Mouse (Mus musculus) kidney, adult 2 months (tissue): ENCODE measurements at regions not wholly inside any gene's neighbourhood (a gene's known extent, or its start where the extent isn't known, plus 50 kb on each side); places are given as distances from the start of the nearest gene placed in this dataset.

Experiments
- DNase-seq: peaks from one replicate; pipeline ENCODE4 v3.0.0; 2021
- H3K27ac ChIP-seq: fragments of 200-500 bp; 2 replicates; pipeline ENCODE4 v1.5.1; 2012; ENCODE audit warnings: low read depth, low read length, control low read depth, inconsistent platforms; ENCODE audit not compliant: insufficient read depth
- H3K27me3 ChIP-seq: fragments of 200-500 bp; replicated peaks from 2 replicates; pipeline ENCODE4 v1.6.1; 2012; ENCODE audit warnings: mild to moderate bottlenecking, moderate library complexity, low read length, inconsistent platforms; ENCODE audit not compliant: control insufficient read depth, insufficient read depth
- H3K36me3 ChIP-seq: fragments of 200-500 bp; 2 replicates; pipeline ENCODE4 v1.6.1; 2012; ENCODE audit warnings: mild to moderate bottlenecking, moderate library complexity, low read length, inconsistent platforms; ENCODE audit not compliant: control insufficient read depth, insufficient read depth
- H3K4me1 ChIP-seq: fragments of 200-500 bp; 2 replicates; pipeline ENCODE4 v1.6.1; 2011; ENCODE audit warnings: low read length; ENCODE audit not compliant: control insufficient read depth, insufficient read depth
- H3K4me3 ChIP-seq: fragments of 200-500 bp; 2 replicates; pipeline ENCODE4 v1.5.1; 2011; ENCODE audit warnings: mild to moderate bottlenecking, low read depth, low read length, control low read depth; ENCODE audit not compliant: insufficient read depth
- CTCF ChIP-seq: fragments of 200-500 bp; conservative IDR thresholded peaks from 2 replicates; pipeline ENCODE4 v1.5.1; 2011; ENCODE audit warnings: low read depth, mild to moderate bottlenecking, control low read depth, low read length, moderate library complexity, mixed read lengths; ENCODE audit not compliant: insufficient read depth, insufficient read length
- POLR2A ChIP-seq: fragments of 200-500 bp; IDR thresholded peaks from one replicate; pipeline ENCODE4 v1.6.1; 2011; ENCODE audit warnings: low read depth, low read length, control low read depth
- WGBS: fragments of 180-500 bp; shearing (Covaris S2); methylation state at CpG from one replicate; pipeline ENCODE4 v1.1.7; 2018; 5-methylcytosine and 5-hydroxymethylcytosine counted together

DNA sequence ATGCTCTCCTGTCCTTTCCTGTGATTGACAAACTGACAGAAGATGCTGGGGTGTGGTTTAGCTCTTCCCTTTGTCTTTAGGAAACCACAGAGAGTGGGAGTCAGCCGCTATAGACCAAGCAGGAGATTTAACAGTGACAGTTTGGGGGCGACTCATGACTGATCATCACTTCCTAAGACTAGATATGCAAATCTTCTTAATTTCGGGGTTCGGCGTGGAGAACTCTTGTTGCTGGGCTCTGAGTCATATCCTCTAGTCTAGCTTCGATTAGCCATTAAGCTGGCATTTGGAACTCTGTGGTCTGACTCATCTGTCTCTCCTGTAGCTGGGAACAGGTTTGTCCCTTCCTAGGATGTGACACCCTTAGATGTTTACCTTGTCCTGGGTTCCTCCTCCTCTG, 84.6 kb upstream of the Cadm1 start:
- DNase-seq = no peak
- no peak overlapping the region for H3K4me3 ChIP-seq
- H3K27ac ChIP-seq = no peak overlapping the region
- no peaks in the 10 kb centered on the region for H3K4me1 ChIP-seq
- H3K27me3 ChIP-seq = no peaks in the 10 kb centered on the region
- WGBS = 44% methylated on average over 6 of the region's 6 CpGs
- no peak for TF ChIP-seq POLR2A
- TF ChIP-seq CTCF = no peak
- no peaks in the 10 kb centered on the region for H3K36me3 ChIP-seq

- H3K27ac ChIP-seq = no peak overlapping the region
- H3K27me3 ChIP-seq = 0 out of 2 replicates have a peak, but pooled peaks cover 2% of the 10 kb centered on the region
- no peak for DNase-seq
- WGBS = 85% methylated on average over 4 of the region's 4 CpGs
- no peak for TF ChIP-seq CTCF
- TF ChIP-seq POLR2A = no peak
- H3K4me1 ChIP-seq = no peaks in the 10 kb centered on the region
- no peak overlapping the region for H3K4me3 ChIP-seq
- no peaks in the 10 kb centered on the region for H3K36me3 ChIP-seq
These were observed 77.2 kb upstream of the Cadm1 start for GRCm38 (mm10) chr9:47452752-47453151.

DNA sequence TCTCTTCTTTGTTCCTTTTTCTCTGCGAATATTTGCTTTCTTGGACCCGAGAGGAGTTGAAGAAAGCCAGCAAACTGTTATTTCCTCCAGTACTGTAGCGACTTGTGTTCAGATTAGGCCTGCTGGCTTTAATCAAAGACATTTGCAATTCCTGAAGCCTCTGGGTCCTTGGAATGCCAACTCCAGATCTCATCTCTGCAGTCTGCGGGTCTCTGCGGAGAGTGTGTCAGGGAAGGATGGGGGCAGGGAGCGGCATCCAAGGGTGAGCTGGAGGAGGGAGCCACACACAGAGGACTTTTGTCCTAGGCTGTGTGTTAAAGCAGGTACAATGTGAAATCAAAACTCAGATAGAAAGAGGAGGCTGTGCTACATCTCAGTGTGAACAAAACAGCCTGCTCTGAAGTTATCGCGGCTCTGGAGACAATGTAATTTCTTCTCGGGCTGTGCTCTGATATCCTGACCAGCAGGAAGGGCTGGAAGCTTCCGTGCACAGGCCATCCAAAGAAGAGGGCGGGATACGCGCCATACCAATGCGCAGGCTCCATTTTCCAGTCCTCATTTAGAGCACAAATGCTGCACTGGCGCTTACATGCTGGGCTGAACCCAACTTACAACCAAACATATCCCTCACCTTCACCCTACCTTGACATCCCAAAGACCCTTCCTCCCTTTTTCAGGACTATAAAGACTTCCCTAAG, 71.1 kb upstream of the Cadm1 start:
- no peak overlapping the region for H3K4me3 ChIP-seq
- WGBS = 76% methylated on average over 15 of the region's 15 CpGs
- 0 out of 2 replicates have a peak, but pooled peaks cover 2% of the 10 kb centered on the region for H3K27me3 ChIP-seq
- no peak overlapping the region for H3K27ac ChIP-seq
- no peaks in the 10 kb centered on the region for H3K4me1 ChIP-seq
- no peak for DNase-seq
- TF ChIP-seq CTCF (no peak), POLR2A (no peak)
- H3K36me3 ChIP-seq = no peaks in the 10 kb centered on the region

DNA sequence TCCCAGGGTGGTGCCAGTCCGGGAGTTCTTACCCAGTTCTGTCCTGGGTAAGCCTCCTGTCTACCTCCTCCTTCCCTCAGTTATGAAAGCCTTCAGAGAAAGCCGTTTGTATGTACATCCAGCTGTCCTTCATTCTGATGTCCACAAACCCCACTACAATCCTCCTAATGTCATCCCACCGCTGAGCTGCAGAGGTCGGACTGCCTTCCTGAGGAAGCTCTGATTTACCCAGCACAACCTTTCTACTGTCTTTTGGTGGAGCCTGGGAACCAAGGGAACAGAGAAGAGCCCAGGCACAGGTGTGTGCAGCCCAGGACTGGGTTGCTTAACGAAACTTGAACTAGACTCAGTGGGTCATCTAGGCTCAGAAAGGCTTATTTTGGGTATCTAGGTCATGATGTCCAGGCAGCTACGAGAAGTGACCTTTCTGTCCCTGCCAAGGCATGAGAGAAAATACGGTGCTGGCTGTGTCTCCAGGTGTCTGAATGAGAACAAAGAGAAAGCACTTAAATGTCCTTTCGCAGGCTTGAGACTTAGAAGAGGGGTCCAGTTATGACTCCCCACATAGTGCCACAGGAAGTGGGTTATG, 70.4 kb upstream of the Cadm1 start:
- Histone ChIP-seq H3K27ac (no peak overlapping the region), H3K4me1 (no peaks in the 10 kb centered on the region), H3K36me3 (no peaks in the 10 kb centered on the region), H3K4me3 (no peak overlapping the region), H3K27me3 (0 out of 2 replicates have a peak, but pooled peaks cover 2% of the 10 kb centered on the region)
- no peak for TF ChIP-seq POLR2A
- whole genome bisulfite sequencing = 83% methylated on average over 8 of the region's 8 CpGs
- no peak for DNase-seq

GRCm38 (mm10) chr9:47460241-47460640, 69.7 kb upstream of the Cadm1 start:
- no peaks in the 10 kb centered on the region for H3K36me3 ChIP-seq
- no peaks in the 10 kb centered on the region for H3K4me1 ChIP-seq
- H3K27ac ChIP-seq = no peak overlapping the region
- DNase-seq = no peak
- TF ChIP-seq POLR2A = no peak
- no peak for TF ChIP-seq CTCF
- WGBS = 68% methylated on average over 15 of the region's 15 CpGs
- H3K4me3 ChIP-seq = no peak overlapping the region
- H3K27me3 ChIP-seq = 0 out of 2 replicates have a peak, but pooled peaks cover 2% of the 10 kb centered on the region

GRCm38 (mm10) chr9:47461915-47462314, 68.1 kb upstream of the Cadm1 start:
- Histone ChIP-seq H3K4me1 (no peaks in the 10 kb centered on the region), H3K36me3 (no peaks in the 10 kb centered on the region), H3K27ac (no peak overlapping the region), H3K27me3 (no peaks in the 10 kb centered on the region), H3K4me3 (no peak overlapping the region)
- WGBS = 88% methylated on average over 3 of the region's 3 CpGs
- TF ChIP-seq CTCF (no peak), POLR2A (no peak)
- no peak for DNase-seq

DNA sequence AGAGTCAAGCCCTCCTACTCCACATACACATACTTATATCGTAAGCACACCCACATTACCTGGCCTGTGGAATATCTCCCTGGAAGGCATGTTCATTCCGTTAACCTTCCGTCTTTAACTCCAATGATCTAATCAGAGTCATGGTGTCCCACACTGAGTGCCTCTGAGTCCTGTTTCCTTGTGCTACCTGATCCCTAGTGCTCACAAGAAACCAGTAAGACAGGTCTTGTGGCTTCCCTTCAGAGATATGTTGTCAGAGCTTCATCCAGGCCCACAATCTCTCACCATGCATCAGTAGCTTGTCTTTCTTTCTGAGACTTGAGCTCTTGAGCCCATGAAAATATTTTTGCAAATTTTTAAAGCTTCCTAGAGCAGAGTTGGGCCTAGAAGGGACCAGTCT, 63.2 kb upstream of the Cadm1 start:
- no peaks in the 10 kb centered on the region for H3K27me3 ChIP-seq
- H3K4me3 ChIP-seq = no peak overlapping the region
- WGBS = 91% methylated on average over 3 of the region's 3 CpGs
- H3K27ac ChIP-seq = no peak overlapping the region
- H3K4me1 ChIP-seq = no peaks in the 10 kb centered on the region
- DNase-seq = no peak
- TF ChIP-seq POLR2A = no peak
- TF ChIP-seq CTCF = no peak
- no peaks in the 10 kb centered on the region for H3K36me3 ChIP-seq

- H3K4me1 ChIP-seq = no peaks in the 10 kb centered on the region
- H3K27ac ChIP-seq = no peak overlapping the region
- H3K4me3 ChIP-seq = no peak overlapping the region
- TF ChIP-seq POLR2A (no peak), CTCF (no peak)
- H3K27me3 ChIP-seq = no peaks in the 10 kb centered on the region
- no peaks in the 10 kb centered on the region for H3K36me3 ChIP-seq
- DNase-seq = no peak
- WGBS = 26% methylated on average over 9 of the region's 9 CpGs
These were observed 62.2 kb upstream of the Cadm1 start for GRCm38 (mm10) chr9:47467815-47468214.
